Mouse (Mus musculus) limb, embryonic 12.5 days (tissue): ENCODE measurements around the gene Kif5a. TPM values are rescaled to one million over a fixed set of nuclear protein-coding genes. Genes with fewer than 3 reads are reported as not detected.
"Not testable (repeated sequence)": the region's sequence is repeated elsewhere in the genome, so short reads cannot be mapped to it uniquely, and the experiment has no call there.

ENCODE experiments used
- ATAC-seq: fragments of 200-750 bp; cut with Nextera tagmentation; 2 replicates; pipeline ENCODE4 v1.8.0; 2017; ENCODE audit warnings: low read depth, moderate TSS enrichment; ENCODE audit not compliant: insufficient number of reproducible peaks, insufficient read depth, low FRiP score, low TSS enrichment
- H3K27ac ChIP-seq: fragments of 300-500 bp; sonication (generic); 2 replicates; pipeline ENCODE4 v1.5.1; 2016; ENCODE audit warnings: mild to moderate bottlenecking, moderate library complexity
- H3K27me3 ChIP-seq: fragments of 300-500 bp; sonication (generic); 2 replicates; pipeline ENCODE4 v1.6.1; 2016; ENCODE audit warnings: mild to moderate bottlenecking, moderate library complexity
- H3K36me3 ChIP-seq: fragments of 300-500 bp; sonication (generic); 2 replicates; pipeline ENCODE4 v1.6.1; 2016; ENCODE audit warnings: mild to moderate bottlenecking, moderate library complexity
- H3K4me1 ChIP-seq: fragments of 300-500 bp; sonication (generic); replicated peaks from 2 replicates; pipeline ENCODE4 v1.6.1; 2016
- H3K4me2 ChIP-seq: fragments of 300-500 bp; sonication (generic); 2 replicates; pipeline ENCODE4 v1.6.1; 2016; ENCODE audit warnings: mild to moderate bottlenecking, moderate library complexity
- H3K4me3 ChIP-seq: fragments of 300-500 bp; sonication (generic); replicated peaks from 2 replicates; pipeline ENCODE4 v1.5.1; 2016; ENCODE audit warnings: mild to moderate bottlenecking
- H3K9ac ChIP-seq: fragments of 300-500 bp; sonication (generic); replicated peaks from 2 replicates; pipeline ENCODE4 v1.6.1; 2016; ENCODE audit warnings: mild to moderate bottlenecking, moderate library complexity
- H3K9me3 ChIP-seq: fragments of 300-500 bp; sonication (generic); 2 replicates; pipeline ENCODE4 v1.6.1; 2016; ENCODE audit warnings: mild to moderate bottlenecking, moderate library complexity
- WGBS: fragments of 180-500 bp; shearing (Covaris S2); methylation state at CpG from one replicate; pipeline ENCODE4 v1.1.7; 2016; 5-methylcytosine and 5-hydroxymethylcytosine counted together
- polyA plus RNA-seq: library from polyadenylated mRNA; unstranded; fragments of >200 nt; fragmentation: Nextera tagmentation; extraction: Ambion mirVana; gene quantifications from 2 replicates; pipeline ENCODE4 v1.2.1, GENCODE M21; 2016

The Kif5a gene
- polyA plus RNA-seq, 1 experiment from 2014 or later: 5.6 TPM

- H3K9ac ChIP-seq: no peak overlapping the region
- no peak overlapping the region for H3K4me3 ChIP-seq
- WGBS: 92% methylated on average over 11 of the region's 11 CpGs
- no peaks in the 10 kb centered on the region for H3K27me3 ChIP-seq
- no peak overlapping the region for H3K27ac ChIP-seq
- no peaks in the 10 kb centered on the region for H3K9me3 ChIP-seq
- H3K4me2 ChIP-seq: no peak overlapping the region
- peaks cover 54% of the 10 kb centered on the region for H3K36me3 ChIP-seq
- peaks cover 27% of the 10 kb centered on the region for H3K4me1 ChIP-seq
- ATAC-seq: no peak
Observed at GRCm38 (mm10) chr10:127197505-127198110, 65.5 kb downstream of the Kif5a start.

- peaks cover 30% of the 10 kb centered on the region for H3K4me1 ChIP-seq
- H3K9me3 ChIP-seq: no peaks in the 10 kb centered on the region
- ATAC-seq: no peak
- H3K27ac ChIP-seq: peak overlapping the region; percentile 30; the same call in 1 of the 2 replicates
- H3K4me3 ChIP-seq: no peak overlapping the region
- H3K9ac ChIP-seq: no peak overlapping the region
- no peaks in the 10 kb centered on the region for H3K27me3 ChIP-seq
- 91% methylated on average over 8 of the region's 8 CpGs for WGBS
- H3K4me2 ChIP-seq: no peak overlapping the region
- H3K36me3 ChIP-seq: peaks cover 54% of the 10 kb centered on the region
Observed at GRCm38 (mm10) chr10:127197104-127197503, 66.0 kb downstream of the Kif5a start.

DNA sequence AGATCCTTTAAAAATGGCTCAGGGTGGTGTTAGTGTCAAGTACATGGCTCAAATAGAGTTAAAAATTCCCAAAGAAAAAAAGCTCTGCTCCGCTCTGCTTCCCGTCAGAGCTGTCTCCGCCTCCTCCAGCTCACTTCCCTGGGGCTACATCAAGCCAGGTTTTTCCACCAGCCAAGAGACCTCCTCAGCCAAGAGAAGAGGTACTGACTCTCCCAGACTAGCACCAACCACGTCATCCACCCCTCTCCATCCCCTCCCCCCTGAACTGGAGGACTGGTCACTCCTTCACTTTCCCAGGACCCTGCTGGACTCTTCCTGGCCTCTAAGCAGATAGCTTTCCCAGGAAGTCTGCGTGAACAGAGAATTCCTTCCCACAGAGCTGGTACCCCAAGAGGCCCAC, 66.8 kb downstream of the Kif5a start:
- H3K4me3 ChIP-seq: peak overlapping the region; percentile 96
- ATAC-seq: peak; percentile 68
- H3K36me3 ChIP-seq: peaks cover 55% of the 10 kb centered on the region
- H3K4me2 ChIP-seq: peak overlapping the region; percentile 89
- no peaks in the 10 kb centered on the region for H3K27me3 ChIP-seq
- WGBS: 2% methylated on average over 5 of the region's 5 CpGs
- H3K9me3 ChIP-seq: no peaks in the 10 kb centered on the region
- peak overlapping the region; percentile 94 for H3K27ac ChIP-seq
- H3K9ac ChIP-seq: peak overlapping the region; percentile 92
- peaks cover 30% of the 10 kb centered on the region for H3K4me1 ChIP-seq

GRCm38 (mm10) chr10:127195328-127196129, 67.6 kb downstream of the Kif5a start, which contains the start of gene Dtx3:
Gene Dtx3 (minus strand): TSS chr10:127195728.
- Histone ChIP-seq H3K36me3 (peaks cover 61% of the 10 kb centered on the region), H3K27me3 (no peaks in the 10 kb centered on the region)
- 0% methylated on average over 41 of the region's 47 CpGs for WGBS

DNA sequence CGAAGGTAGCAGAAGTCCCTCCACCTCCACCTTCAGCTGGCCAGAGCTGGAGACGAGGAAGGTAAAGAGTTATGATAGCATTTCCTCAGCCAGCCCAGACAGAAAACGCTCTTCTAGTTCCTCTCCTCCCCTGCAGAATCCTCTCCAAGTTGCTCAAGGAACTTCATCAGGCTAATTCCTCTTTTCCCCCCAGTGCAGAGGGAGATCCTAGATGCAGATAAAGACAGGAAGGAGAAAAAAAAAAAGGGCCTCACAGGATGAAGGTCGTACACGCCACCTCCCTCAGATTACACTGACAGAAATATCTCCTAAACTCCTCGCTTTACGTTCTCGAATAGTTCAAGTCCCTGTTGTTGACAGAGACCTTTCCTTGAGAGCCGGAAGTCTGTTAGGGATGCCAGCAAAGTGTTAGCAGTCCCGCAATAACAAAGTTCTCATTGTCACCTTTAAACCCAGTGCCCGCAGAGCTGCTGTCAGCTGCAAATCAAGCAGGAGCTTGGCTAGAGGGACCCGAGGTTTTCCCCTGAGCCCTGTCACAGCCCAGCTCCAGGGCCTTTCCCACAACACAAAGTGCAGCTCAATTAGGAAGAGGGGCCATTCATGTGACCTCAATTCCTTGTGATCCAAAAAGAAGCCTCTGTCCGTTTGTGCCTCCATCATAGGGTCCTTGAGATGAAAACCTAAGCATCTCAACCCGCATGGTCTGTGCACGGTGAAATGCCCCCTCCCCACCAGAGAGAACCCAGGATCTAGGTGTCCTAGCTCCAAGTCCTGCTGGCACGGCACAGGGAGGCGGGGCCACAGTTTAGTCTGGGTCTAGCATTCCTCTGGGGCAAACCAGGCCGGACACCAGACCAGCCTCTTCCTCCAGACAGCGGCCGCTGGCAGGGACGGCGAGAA, 68.5 kb downstream of the Kif5a start:
- Histone ChIP-seq H3K4me2 (peak overlapping the region; percentile 89), H3K4me3 (peak overlapping the region; percentile 96), H3K27ac (peak overlapping the region; percentile 94), H3K36me3 (peaks cover 54% of the 10 kb centered on the region), H3K27me3 (no peaks in the 10 kb centered on the region), H3K9me3 (no peaks in the 10 kb centered on the region), H3K4me1 (peaks cover 44% of the 10 kb centered on the region), H3K9ac (peak overlapping the region; percentile 92)
- 15% methylated on average over 22 of the region's 22 CpGs for WGBS
- ATAC-seq: 0 out of 2 replicates have a peak, but pooled peaks have one; percentile 4

More at GRCm38 (mm10) chr10:127195328-127196129, 67.6 kb downstream of the Kif5a start, which contains the start of gene Dtx3:
- Histone ChIP-seq H3K4me2 (peak within 1 kb of the TSS; percentile 89), H3K9ac (peak within 1 kb of the TSS; percentile 92), H3K9me3 (no peaks in the 10 kb centered on the region), H3K4me3 (peak within 1 kb of the TSS; percentile 96), H3K4me1 (peaks cover 35% of the 10 kb centered on the region), H3K27ac (peak within 1 kb of the TSS; percentile 94)
- peak; percentile 54 for ATAC-seq

DNA sequence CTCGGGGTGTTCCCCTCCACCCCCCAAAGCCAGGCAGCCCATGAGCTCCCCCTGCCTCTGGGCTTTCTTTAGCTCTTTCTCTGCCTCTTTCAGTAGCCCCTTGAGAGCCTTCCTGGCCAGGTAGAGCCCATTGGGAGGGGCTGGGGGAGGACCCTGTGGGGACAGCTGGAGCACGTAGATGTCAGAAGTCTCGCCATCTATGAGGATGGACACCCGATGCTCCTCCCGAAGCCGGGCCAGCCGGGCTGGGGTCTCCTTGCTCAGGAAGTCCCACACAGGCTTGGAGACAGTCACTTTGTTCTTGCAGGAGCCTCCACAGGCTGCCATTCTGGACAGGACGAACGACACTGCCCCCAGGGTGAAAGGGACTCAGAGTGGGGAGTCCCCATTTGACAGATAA, 70.1 kb downstream of the Kif5a start:
- Histone ChIP-seq H3K9me3 (no peaks in the 10 kb centered on the region), H3K4me1 (peaks cover 54% of the 10 kb centered on the region), H3K9ac (0 out of 2 replicates have a peak overlapping the region, but pooled peaks have one; percentile 44), H3K4me3 (no peak overlapping the region), H3K27ac (no peak overlapping the region), H3K27me3 (no peaks in the 10 kb centered on the region), H3K4me2 (no peak overlapping the region), H3K36me3 (peaks cover 37% of the 10 kb centered on the region)
- ATAC-seq: no peak
- WGBS: 78% methylated on average over 9 of the region's 9 CpGs

DNA sequence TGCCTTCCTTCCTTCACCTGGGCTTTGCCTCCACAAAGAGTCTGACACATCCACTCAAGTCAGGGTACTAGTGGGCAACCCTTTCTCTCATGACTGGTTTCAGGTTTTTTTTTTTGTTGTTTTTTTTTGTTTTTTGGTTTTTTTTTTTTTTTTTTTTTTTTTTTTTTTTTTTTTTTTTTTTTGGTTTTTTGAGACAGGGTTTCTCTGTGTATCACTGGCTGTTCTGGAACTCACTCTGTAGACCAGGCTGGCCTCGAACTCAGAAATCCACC, 71.2 kb downstream of the Kif5a start:
- Histone ChIP-seq H3K4me1 (peaks cover 61% of the 10 kb centered on the region), H3K36me3 (peaks cover 34% of the 10 kb centered on the region), H3K27ac (0 out of 2 replicates have a peak overlapping the region, but pooled peaks have one; percentile 23)
- not testable (repeated sequence) for H3K4me3 ChIP-seq, H3K9me3 ChIP-seq, ATAC-seq, H3K27me3 ChIP-seq, H3K4me2 ChIP-seq, H3K9ac ChIP-seq
- 82% methylated on average over 1 of the region's 1 CpGs for WGBS

- no peaks in the 10 kb centered on the region for H3K27me3 ChIP-seq
- H3K9me3 ChIP-seq: peaks cover 5% of the 10 kb centered on the region; the same call in 1 of the 2 replicates
- H3K27ac ChIP-seq: peak overlapping the region; percentile 96; the same call in 1 of the 2 replicates
- 0 out of 2 replicates have a peak overlapping the region, but pooled peaks have one; percentile 12 for H3K4me3 ChIP-seq
- peaks cover 39% of the 10 kb centered on the region for H3K36me3 ChIP-seq
- WGBS: 77% methylated on average over 19 of the region's 19 CpGs
- H3K4me2 ChIP-seq: no peak overlapping the region
- H3K9ac ChIP-seq: no peak overlapping the region
- no peak for ATAC-seq
- H3K4me1 ChIP-seq: peaks cover 56% of the 10 kb centered on the region
Observed at GRCm38 (mm10) chr10:127191191-127192056, 71.7 kb downstream of the Kif5a start.

GRCm38 (mm10) chr10:127190398-127191190, 72.6 kb downstream of the Kif5a start:
- peak overlapping the region; percentile 93 for H3K9ac ChIP-seq
- ATAC-seq: no peak
- H3K27me3 ChIP-seq: no peaks in the 10 kb centered on the region
- peak overlapping the region; percentile 76 for H3K4me3 ChIP-seq
- peak overlapping the region; percentile 98 for H3K4me2 ChIP-seq
- H3K27ac ChIP-seq: peak overlapping the region; percentile 96
- 49% methylated on average over 13 of the region's 14 CpGs for WGBS
- H3K4me1 ChIP-seq: peaks cover 52% of the 10 kb centered on the region
- peaks cover 5% of the 10 kb centered on the region; the same call in 1 of the 2 replicates for H3K9me3 ChIP-seq
- H3K36me3 ChIP-seq: peaks cover 48% of the 10 kb centered on the region
